Mouse (Mus musculus): ENCODE measurements around the gene 0610030E20Rik. TPM values are rescaled to one million over a fixed set of nuclear protein-coding genes. Genes with fewer than 3 reads are reported as not detected.

0610030E20Rik gene
- polyA plus RNA-seq, 1 experiment from 2014 or later = 21.8 TPM

- Histone ChIP-seq H3K9me3 (replicated peaks; ENCODE audit: low read length) (no peaks in the 10 kb centered on the region), H3K27me3 (ENCODE audit: insufficient read depth, low read length) (no peaks in the 10 kb centered on the region), H3K4me1 (replicated peaks; ENCODE audit: insufficient read depth, low read length) (peaks cover 13% of the 10 kb centered on the region; the same call in 1 of the 2 replicates), H3K9ac (ENCODE audit: low read depth, low read length) (no peak overlapping the region), H3K4me3 (replicated peaks; ENCODE audit: low read depth, low read length) (no peak overlapping the region), H3K36me3 (ENCODE audit: insufficient read depth, low read length) (peaks cover 5% of the 10 kb centered on the region; the same call in 1 of the 2 replicates), H3K27ac (no peak overlapping the region; the same call in 1 of the 2 replicates), H3K4me2 (ENCODE audit: low read length) (peak overlapping the region; percentile 89; the same call in 1 of the 2 replicates)
- TF ChIP-seq CTCF (IDR thresholded peaks at IDR 0.05; ENCODE audit: low read depth) = no peak
- WGBS = 65% methylated on average over 11 of the region's 11 CpGs
- ATAC-seq (replicated peaks; ENCODE audit: low FRiP score, low read depth) (no peak), DNase-seq (ENCODE audit: low spot score) (no peak)
Measured at GRCm38 (mm10) chr6:72359891-72360598, 12.9 kb downstream of the 0610030E20Rik start.

- 63% methylated on average over 7 of the region's 7 CpGs for WGBS
- Histone ChIP-seq H3K36me3 (ENCODE audit: insufficient read depth, low read length) (peaks cover 5% of the 10 kb centered on the region; the same call in 1 of the 2 replicates), H3K9ac (ENCODE audit: low read depth, low read length) (no peak overlapping the region), H3K27me3 (ENCODE audit: insufficient read depth, low read length) (no peaks in the 10 kb centered on the region), H3K9me3 (replicated peaks; ENCODE audit: low read length) (no peaks in the 10 kb centered on the region), H3K4me1 (replicated peaks; ENCODE audit: insufficient read depth, low read length) (peaks cover 13% of the 10 kb centered on the region; the same call in 1 of the 2 replicates), H3K27ac (no peak overlapping the region; the same call in 1 of the 2 replicates), H3K4me2 (ENCODE audit: low read length) (peak overlapping the region; percentile 89; the same call in 1 of the 2 replicates), H3K4me3 (replicated peaks; ENCODE audit: low read depth, low read length) (no peak overlapping the region)
- DNase-seq (ENCODE audit: low spot score) (no peak), ATAC-seq (replicated peaks; ENCODE audit: low FRiP score, low read depth) (no peak)
- TF ChIP-seq CTCF (IDR thresholded peaks at IDR 0.05; ENCODE audit: low read depth) = no peak
Measured at GRCm38 (mm10) chr6:72360599-72360935, 13.4 kb downstream of the 0610030E20Rik start.

- ATAC-seq (replicated peaks; ENCODE audit: low FRiP score, low read depth) (no peak), DNase-seq (ENCODE audit: low spot score) (no peak)
- peak overlapping the region; percentile 89 for H3K4me2 ChIP-seq (ENCODE audit: low read length)
- 0 out of 2 replicates have a peak overlapping the region, but pooled peaks have one; percentile 81 for H3K9ac ChIP-seq (ENCODE audit: low read depth, low read length)
- 59% methylated on average over 5 of the region's 5 CpGs for WGBS
- no peak for TF ChIP-seq CTCF (IDR thresholded peaks at IDR 0.05; ENCODE audit: low read depth)
- peaks cover 13% of the 10 kb centered on the region; the same call in 1 of the 2 replicates for H3K4me1 ChIP-seq (replicated peaks; ENCODE audit: insufficient read depth, low read length)
- H3K27ac ChIP-seq = 0 out of 2 replicates have a peak overlapping the region, but pooled peaks have one; percentile 57
- H3K27me3 ChIP-seq (ENCODE audit: insufficient read depth, low read length) = no peaks in the 10 kb centered on the region
- H3K9me3 ChIP-seq (replicated peaks; ENCODE audit: low read length) = no peaks in the 10 kb centered on the region
- peaks cover 5% of the 10 kb centered on the region; the same call in 1 of the 2 replicates for H3K36me3 ChIP-seq (ENCODE audit: insufficient read depth, low read length)
- H3K4me3 ChIP-seq (replicated peaks; ENCODE audit: low read depth, low read length) = peak overlapping the region; percentile 74
Measured at GRCm38 (mm10) chr6:72361121-72361551, 14.0 kb downstream of the 0610030E20Rik start.

GRCm38 (mm10) chr6:72362132-72363028 lies 15.3 kb downstream of the 0610030E20Rik start:
- Histone ChIP-seq H3K4me3 (replicated peaks; ENCODE audit: low read depth, low read length) (peak overlapping the region; percentile 74), H3K27ac (peak overlapping the region; percentile 71), H3K27me3 (ENCODE audit: insufficient read depth, low read length) (no peaks in the 10 kb centered on the region), H3K4me2 (ENCODE audit: low read length) (peak overlapping the region; percentile 89), H3K9me3 (replicated peaks; ENCODE audit: low read length) (no peaks in the 10 kb centered on the region), H3K9ac (ENCODE audit: low read depth, low read length) (peak overlapping the region; percentile 81), H3K4me1 (replicated peaks; ENCODE audit: insufficient read depth, low read length) (peaks cover 13% of the 10 kb centered on the region; the same call in 1 of the 2 replicates), H3K36me3 (ENCODE audit: insufficient read depth, low read length) (peaks cover 5% of the 10 kb centered on the region; the same call in 1 of the 2 replicates)
- DNase-seq (ENCODE audit: low spot score) = peak; percentile 99
- ATAC-seq (replicated peaks; ENCODE audit: low FRiP score, low read depth) = peak; percentile 96
- peak; percentile 58 for TF ChIP-seq CTCF (IDR thresholded peaks at IDR 0.05; ENCODE audit: low read depth)
- WGBS = under 1% methylated on average over 42 of the region's 42 CpGs

DNA sequence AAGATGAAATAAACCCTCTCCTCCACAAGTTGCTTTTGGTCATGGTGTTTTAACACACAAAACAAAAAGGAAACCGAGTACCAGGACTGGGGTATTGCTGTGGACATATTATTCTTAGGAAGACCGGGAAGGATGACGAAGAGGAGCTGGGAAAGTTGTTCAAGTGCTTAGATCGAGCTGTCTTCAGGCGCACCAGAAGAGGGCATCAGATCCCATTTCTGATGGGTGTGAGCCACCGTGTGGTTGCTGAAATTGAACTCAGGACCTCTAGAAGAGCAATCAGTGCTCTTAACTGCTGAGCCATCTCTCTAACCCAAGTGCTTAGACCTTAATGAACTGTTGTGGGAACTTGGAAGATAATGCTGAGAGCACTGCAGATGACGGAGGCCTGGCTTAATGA lies 16.9 kb downstream of the 0610030E20Rik start:
- no peak overlapping the region for H3K27ac ChIP-seq
- no peak overlapping the region for H3K4me2 ChIP-seq (ENCODE audit: low read length)
- 43% methylated on average over 7 of the region's 7 CpGs for WGBS
- H3K4me3 ChIP-seq (replicated peaks; ENCODE audit: low read depth, low read length) = no peak overlapping the region
- TF ChIP-seq CTCF (IDR thresholded peaks at IDR 0.05; ENCODE audit: low read depth) = peak; percentile 45; the same call in 1 of the 2 replicates
- ATAC-seq (replicated peaks; ENCODE audit: low FRiP score, low read depth) = no peak
- no peak for DNase-seq (ENCODE audit: low spot score)
- H3K9me3 ChIP-seq (replicated peaks; ENCODE audit: low read length) = no peaks in the 10 kb centered on the region
- peaks cover 5% of the 10 kb centered on the region; the same call in 1 of the 2 replicates for H3K36me3 ChIP-seq (ENCODE audit: insufficient read depth, low read length)
- no peaks in the 10 kb centered on the region for H3K27me3 ChIP-seq (ENCODE audit: insufficient read depth, low read length)
- H3K4me1 ChIP-seq (replicated peaks; ENCODE audit: insufficient read depth, low read length) = peaks cover 13% of the 10 kb centered on the region; the same call in 1 of the 2 replicates
- H3K9ac ChIP-seq (ENCODE audit: low read depth, low read length) = no peak overlapping the region

GRCm38 (mm10) chr6:72364985-72365384 lies 17.9 kb downstream of the 0610030E20Rik start:
- no peak overlapping the region for H3K9ac ChIP-seq (ENCODE audit: low read depth, low read length)
- 66% methylated on average over 6 of the region's 6 CpGs for WGBS
- no peak overlapping the region for H3K4me2 ChIP-seq (ENCODE audit: low read length)
- no peaks in the 10 kb centered on the region for H3K9me3 ChIP-seq (replicated peaks; ENCODE audit: low read length)
- H3K27me3 ChIP-seq (ENCODE audit: insufficient read depth, low read length) = no peaks in the 10 kb centered on the region
- peaks cover 13% of the 10 kb centered on the region; the same call in 1 of the 2 replicates for H3K4me1 ChIP-seq (replicated peaks; ENCODE audit: insufficient read depth, low read length)
- H3K27ac ChIP-seq = no peak overlapping the region
- H3K4me3 ChIP-seq (replicated peaks; ENCODE audit: low read depth, low read length) = no peak overlapping the region
- H3K36me3 ChIP-seq (ENCODE audit: insufficient read depth, low read length) = no peaks in the 10 kb centered on the region
- ATAC-seq (replicated peaks; ENCODE audit: low FRiP score, low read depth) = no peak
- DNase-seq (ENCODE audit: low spot score) = no peak
- TF ChIP-seq CTCF (IDR thresholded peaks at IDR 0.05; ENCODE audit: low read depth) = no peak

All from kidney, postnatal 0 days (tissue).